Mouse (Mus musculus): Measurements from ENCODE around the gene Gmip. TPM values are rescaled to one million over a fixed set of nuclear protein-coding genes. Genes with fewer than 3 reads are reported as not detected.

Gene Gmip
- total and polyA plus RNA-seq, 3 experiments: 4.6 to 10.9 (median 4.8) TPM

GRCm38 (mm10) chr8:69809820-69810219 is 1.3 kb downstream of the Gmip start:
- H3K4me1 ChIP-seq (ENCODE audit: control insufficient read depth, insufficient read depth, low read length): peaks cover 2% of the 10 kb centered on the region
- H3K9ac ChIP-seq (ENCODE audit: low read depth, low read length): no peak overlapping the region
- no peaks in the 10 kb centered on the region for H3K79me2 ChIP-seq (replicated peaks; ENCODE audit: control insufficient read depth, insufficient read depth, low read length)
- no peak for DNase-seq
- WGBS: 56% methylated on average over 3 of the region's 3 CpGs
- intact Hi-C loops (cut with DNase I): no loop called here
- no peaks in the 10 kb centered on the region for H3K36me3 ChIP-seq (ENCODE audit: control insufficient read depth, insufficient read depth, low read length)
- H3K4me3 ChIP-seq: no peak overlapping the region
- no peak for TF ChIP-seq CTCF (IDR thresholded peaks at IDR 0.05)
- no peak for TF ChIP-seq EP300 (IDR thresholded peaks at IDR 0.05; ENCODE audit: insufficient read depth, low read depth, low read length)
- H3K27me3 ChIP-seq (ENCODE audit: control insufficient read depth, insufficient read depth, low read length): no peaks in the 10 kb centered on the region
- H3K27ac ChIP-seq: no peak overlapping the region

- Histone ChIP-seq H3K36me3 (ENCODE audit: control insufficient read depth, insufficient read depth, low read length) (no peaks in the 10 kb centered on the region), H3K4me3 (no peak overlapping the region), H3K9ac (ENCODE audit: low read depth, low read length) (no peak overlapping the region), H3K79me2 (replicated peaks; ENCODE audit: control insufficient read depth, insufficient read depth, low read length) (no peaks in the 10 kb centered on the region), H3K27me3 (ENCODE audit: control insufficient read depth, insufficient read depth, low read length) (no peaks in the 10 kb centered on the region), H3K27ac (no peak overlapping the region), H3K4me1 (ENCODE audit: control insufficient read depth, insufficient read depth, low read length) (no peaks in the 10 kb centered on the region)
- no peak for TF ChIP-seq POLR2A (IDR thresholded peaks at IDR 0.05; ENCODE audit: insufficient read depth, low read depth, low read length)
- TF ChIP-seq CTCF (IDR thresholded peaks at IDR 0.05): no peak
- TF ChIP-seq EP300 (IDR thresholded peaks at IDR 0.05; ENCODE audit: insufficient read depth, low read depth, low read length): no peak
- DNase-seq: no peak
- intact Hi-C loops (cut with DNase I): no loop called here
- WGBS: 95% methylated on average over 2 of the region's 2 CpGs
Measured at GRCm38 (mm10) chr8:69814881-69815280, 6.4 kb downstream of the Gmip start.

DNA sequence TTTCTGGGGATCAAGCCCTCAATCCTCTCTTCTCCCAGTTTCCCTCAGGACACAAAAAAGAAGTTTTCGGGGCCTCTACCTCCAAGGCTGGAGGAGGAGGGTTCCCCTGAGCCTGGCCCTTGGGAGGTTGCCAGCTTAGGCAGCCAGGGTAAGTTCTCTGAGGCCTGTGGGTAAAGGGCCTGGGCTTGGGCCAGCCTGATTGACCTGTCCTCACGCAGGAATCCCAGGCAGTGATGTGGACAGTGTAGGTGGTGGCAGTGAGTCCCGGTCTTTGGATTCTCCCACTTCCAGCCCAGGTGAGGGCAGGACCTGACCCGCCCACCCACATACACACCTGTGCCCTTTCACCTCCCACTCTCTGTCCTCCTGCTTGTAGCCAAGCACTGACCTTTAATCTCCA is 6.9 kb downstream of the Gmip start:
- DNase-seq: no peak
- WGBS: 89% methylated on average over 4 of the region's 4 CpGs
- Histone ChIP-seq H3K4me1 (ENCODE audit: control insufficient read depth, insufficient read depth, low read length) (no peaks in the 10 kb centered on the region), H3K9ac (ENCODE audit: low read depth, low read length) (no peak overlapping the region), H3K4me3 (no peak overlapping the region), H3K27ac (no peak overlapping the region), H3K36me3 (ENCODE audit: control insufficient read depth, insufficient read depth, low read length) (no peaks in the 10 kb centered on the region), H3K79me2 (replicated peaks; ENCODE audit: control insufficient read depth, insufficient read depth, low read length) (no peaks in the 10 kb centered on the region), H3K27me3 (ENCODE audit: control insufficient read depth, insufficient read depth, low read length) (no peaks in the 10 kb centered on the region)
- intact Hi-C loops (cut with DNase I): no loop called here
- no peak for TF ChIP-seq POLR2A (IDR thresholded peaks at IDR 0.05; ENCODE audit: insufficient read depth, low read depth, low read length)
- TF ChIP-seq CTCF (IDR thresholded peaks at IDR 0.05): no peak
- TF ChIP-seq EP300 (IDR thresholded peaks at IDR 0.05; ENCODE audit: insufficient read depth, low read depth, low read length): no peak

GRCm38 (mm10) chr8:69820466-69820865 is 12.0 kb downstream of the Gmip start:
- no peak overlapping the region for H3K9ac ChIP-seq (ENCODE audit: low read depth, low read length)
- no peak for TF ChIP-seq EP300 (IDR thresholded peaks at IDR 0.05; ENCODE audit: insufficient read depth, low read depth, low read length)
- TF ChIP-seq CTCF (IDR thresholded peaks at IDR 0.05): no peak
- no peak for TF ChIP-seq POLR2A (IDR thresholded peaks at IDR 0.05; ENCODE audit: insufficient read depth, low read depth, low read length)
- intact Hi-C loops (cut with DNase I): no loop called here
- 75% methylated on average over 9 of the region's 9 CpGs for WGBS
- H3K79me2 ChIP-seq (replicated peaks; ENCODE audit: control insufficient read depth, insufficient read depth, low read length): no peaks in the 10 kb centered on the region
- no peak overlapping the region for H3K27ac ChIP-seq
- peaks cover 2% of the 10 kb centered on the region; the same call in 1 of the 2 replicates for H3K4me1 ChIP-seq (ENCODE audit: control insufficient read depth, insufficient read depth, low read length)
- no peak for DNase-seq
- H3K27me3 ChIP-seq (ENCODE audit: control insufficient read depth, insufficient read depth, low read length): no peaks in the 10 kb centered on the region
- H3K4me3 ChIP-seq: no peak overlapping the region
- H3K36me3 ChIP-seq (ENCODE audit: control insufficient read depth, insufficient read depth, low read length): no peaks in the 10 kb centered on the region

DNA sequence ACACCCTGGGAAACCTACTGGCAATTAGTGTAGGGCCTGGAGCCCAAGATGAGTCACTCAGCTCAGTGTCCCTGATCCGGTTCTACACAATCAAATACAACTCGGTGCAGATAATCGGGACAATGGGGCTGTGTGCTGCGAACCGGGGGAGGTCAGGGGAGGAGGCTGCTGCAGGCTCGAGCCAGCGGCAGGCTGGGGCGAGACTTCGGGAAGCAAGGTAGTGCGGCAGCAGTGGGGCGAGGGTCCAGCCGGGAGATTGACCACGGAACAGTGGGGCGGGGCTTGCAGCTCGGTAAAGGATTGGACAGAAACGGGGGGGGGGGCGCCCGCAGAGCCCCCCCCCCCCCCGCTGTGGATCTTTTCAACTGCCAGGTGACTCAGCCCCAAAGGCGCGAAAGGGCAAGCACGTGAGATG is 13.5 kb downstream of the Gmip start:
- no peak overlapping the region for H3K27ac ChIP-seq
- DNase-seq: no peak
- no peak overlapping the region for H3K4me3 ChIP-seq
- no peaks in the 10 kb centered on the region for H3K36me3 ChIP-seq (ENCODE audit: control insufficient read depth, insufficient read depth, low read length)
- peak overlapping the region; percentile 56 for H3K9ac ChIP-seq (ENCODE audit: low read depth, low read length)
- intact Hi-C loops (cut with DNase I): no loop called here
- no peaks in the 10 kb centered on the region for H3K27me3 ChIP-seq (ENCODE audit: control insufficient read depth, insufficient read depth, low read length)
- peaks cover 2% of the 10 kb centered on the region; the same call in 1 of the 2 replicates for H3K4me1 ChIP-seq (ENCODE audit: control insufficient read depth, insufficient read depth, low read length)
- no peak for TF ChIP-seq POLR2A (IDR thresholded peaks at IDR 0.05; ENCODE audit: insufficient read depth, low read depth, low read length)
- TF ChIP-seq CTCF (IDR thresholded peaks at IDR 0.05): no peak
- no peak for TF ChIP-seq EP300 (IDR thresholded peaks at IDR 0.05; ENCODE audit: insufficient read depth, low read depth, low read length)
- no peaks in the 10 kb centered on the region for H3K79me2 ChIP-seq (replicated peaks; ENCODE audit: control insufficient read depth, insufficient read depth, low read length)
- under 1% methylated on average over 14 of the region's 22 CpGs for WGBS

DNA sequence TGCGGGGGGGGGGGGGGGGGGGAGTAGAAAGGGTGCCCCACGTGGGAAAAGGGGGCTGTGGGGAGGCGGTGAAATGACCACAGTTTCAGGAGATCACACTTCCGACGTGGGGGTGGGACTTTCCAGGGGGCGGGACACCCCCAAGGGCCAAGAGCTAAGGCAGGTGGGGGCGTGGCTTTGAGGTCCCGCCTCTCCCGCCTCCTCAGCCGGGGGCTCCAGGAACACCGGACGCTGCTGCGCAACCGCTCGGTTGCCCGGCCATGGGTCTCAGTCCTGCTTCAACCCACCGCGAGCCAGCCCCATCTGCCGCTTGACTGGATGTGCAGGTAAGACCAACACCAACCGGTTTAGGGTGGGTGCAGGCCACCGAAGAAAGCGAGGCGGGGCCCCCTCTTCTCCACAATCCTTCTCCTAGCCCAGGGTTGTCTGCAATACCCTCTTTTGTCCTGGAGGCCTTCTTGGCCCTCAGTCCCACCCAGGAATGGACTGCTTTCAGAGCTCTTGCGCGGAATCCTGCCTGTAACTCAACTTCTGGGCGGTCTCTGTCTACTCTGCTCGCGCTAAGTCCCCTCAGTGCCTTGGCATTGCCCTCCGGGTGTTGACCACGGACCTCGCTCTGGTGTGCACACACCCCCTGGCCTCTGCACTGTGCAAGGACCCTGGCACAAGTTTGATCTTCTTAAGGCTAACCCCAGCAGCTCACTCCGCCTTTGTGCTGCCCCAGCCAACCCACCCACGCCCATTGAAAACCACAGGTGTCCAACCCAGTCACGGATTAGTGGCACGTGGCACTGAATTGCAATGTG is 14.1 kb downstream of the Gmip start, which contains the start of gene Lpar2:
Gene Lpar2, plus strand, starts transcription at position 44 of the 806 bp plus-strand sequence.
- intact Hi-C loops (cut with DNase I): no loop called here
- Histone ChIP-seq H3K9ac (ENCODE audit: low read depth, low read length) (peak within 1 kb of the TSS; percentile 56), H3K4me3 (peak within 1 kb of the TSS; percentile 44), H3K79me2 (replicated peaks; ENCODE audit: control insufficient read depth, insufficient read depth, low read length) (no peaks in the 10 kb centered on the region), H3K36me3 (ENCODE audit: control insufficient read depth, insufficient read depth, low read length) (no peaks in the 10 kb centered on the region), H3K27me3 (ENCODE audit: control insufficient read depth, insufficient read depth, low read length) (no peaks in the 10 kb centered on the region), H3K4me1 (ENCODE audit: control insufficient read depth, insufficient read depth, low read length) (peaks cover 2% of the 10 kb centered on the region; the same call in 1 of the 2 replicates), H3K27ac (no peak within 1 kb of the TSS)
- TF ChIP-seq POLR2A (IDR thresholded peaks at IDR 0.05; ENCODE audit: insufficient read depth, low read depth, low read length): no peak
- no peak for TF ChIP-seq CTCF (IDR thresholded peaks at IDR 0.05)
- no peak for TF ChIP-seq EP300 (IDR thresholded peaks at IDR 0.05; ENCODE audit: insufficient read depth, low read depth, low read length)
- WGBS: 12% methylated on average over 30 of the region's 35 CpGs
- DNase-seq: peak; percentile 38 to 61

All from heart, adult 2 months (tissue).